Mouse (Mus musculus) spleen, adult 2 months (tissue): ENCODE results near the gene Cdh24. TPM values are rescaled to one million over a fixed set of nuclear protein-coding genes. Genes with fewer than 3 reads are reported as not detected.
A peak's percentile ranks its signal among the peaks of the same experiment; 100 is the strongest.

ENCODE experiments used
- DNase-seq, 2 experiments: peaks; one replicate each; pipeline versions ENCODE4 v3.0.0 to v3.0.0-alpha.2; 2012 to 2021; ENCODE audit warnings: low spot score in 2 of 2, low read depth in 1 of 2
- H3K27ac ChIP-seq: fragments of 200-500 bp; 2 replicates; pipeline ENCODE4 v1.5.1; 2012; ENCODE audit warnings: low read length, inconsistent platforms; ENCODE audit not compliant: insufficient read depth
- H3K27me3 ChIP-seq: fragments of 200-500 bp; 2 replicates; pipeline ENCODE4 v1.6.1; 2012; ENCODE audit warnings: mild to moderate bottlenecking, moderate library complexity, low read length, inconsistent platforms; ENCODE audit not compliant: control insufficient read depth, insufficient read depth
- H3K36me3 ChIP-seq: fragments of 200-500 bp; 2 replicates; pipeline ENCODE4 v1.6.1; 2012; ENCODE audit warnings: mild to moderate bottlenecking, low read length, inconsistent platforms; ENCODE audit not compliant: control insufficient read depth, insufficient read depth
- H3K4me1 ChIP-seq: fragments of 200-500 bp; 2 replicates; pipeline ENCODE4 v1.6.1; 2011; ENCODE audit warnings: inconsistent platforms; ENCODE audit not compliant: control insufficient read depth, insufficient read depth, insufficient read length
- H3K4me3 ChIP-seq: fragments of 200-500 bp; 2 replicates; pipeline ENCODE4 v1.5.1; 2011; ENCODE audit warnings: mild to moderate bottlenecking, inconsistent platforms; ENCODE audit not compliant: insufficient read depth, insufficient read length; ENCODE audit errors: extremely low read depth
- CTCF ChIP-seq: fragments of 200-500 bp; IDR thresholded peaks from 2 replicates; pipeline ENCODE4 v1.5.1; 2011; ENCODE audit warnings: mild to moderate bottlenecking, inconsistent platforms; ENCODE audit not compliant: insufficient read depth, insufficient read length, insufficient replicate concordance; ENCODE audit errors: extremely low read depth
- POLR2A ChIP-seq: fragments of 200-500 bp; IDR thresholded peaks from 2 replicates; pipeline ENCODE4 v1.6.1; 2011; ENCODE audit warnings: low read depth, low read length, inconsistent platforms
- WGBS: fragments of 180-500 bp; shearing (Covaris S2); methylation state at CpG from one replicate; pipeline ENCODE4 v1.1.7; 2018; 5-methylcytosine and 5-hydroxymethylcytosine counted together
- polyA plus RNA-seq: library from polyadenylated mRNA; depleted of rRNA; stranded (reverse); fragments of >200 nt; gene quantifications from 2 replicates; pipeline ENCODE4 v1.2.3, GENCODE M21; 2012

Gene Cdh24
- polyA plus RNA-seq, 1 experiment = 7.3 TPM

DNA sequence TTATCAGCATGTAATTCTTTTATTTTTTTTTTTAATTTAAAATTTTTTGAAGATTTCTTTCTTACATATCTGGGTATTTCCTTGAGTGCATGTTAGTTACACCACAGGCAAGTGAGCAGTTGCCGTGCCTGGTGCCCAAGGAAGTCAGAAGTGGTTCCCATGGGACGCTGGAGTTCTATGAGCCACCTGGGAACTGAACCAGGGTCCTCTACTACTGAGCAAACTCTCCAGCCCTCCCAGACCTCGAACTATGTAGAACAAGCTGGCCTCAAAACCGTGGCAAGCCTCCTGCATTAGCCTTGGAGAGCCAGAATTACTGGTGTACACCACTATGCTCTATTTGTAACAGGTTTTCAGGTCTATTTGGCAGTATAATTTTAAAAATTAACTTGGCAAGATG lies 38.6 kb downstream of the Cdh24 start:
- no peak overlapping the region; the same call in none of the 2 replicates for H3K4me3 ChIP-seq
- WGBS = 37% methylated on average over 4 of the region's 4 CpGs
- no peaks in the 10 kb centered on the region for H3K27me3 ChIP-seq
- H3K36me3 ChIP-seq = no peaks in the 10 kb centered on the region
- no peak for TF ChIP-seq CTCF
- no peak for TF ChIP-seq POLR2A
- H3K27ac ChIP-seq = peak overlapping the region; percentile 55; the same call in 1 of the 2 replicates
- DNase-seq = no peak
- H3K4me1 ChIP-seq = peaks cover 8% of the 10 kb centered on the region; the same call in 1 of the 2 replicates

DNA sequence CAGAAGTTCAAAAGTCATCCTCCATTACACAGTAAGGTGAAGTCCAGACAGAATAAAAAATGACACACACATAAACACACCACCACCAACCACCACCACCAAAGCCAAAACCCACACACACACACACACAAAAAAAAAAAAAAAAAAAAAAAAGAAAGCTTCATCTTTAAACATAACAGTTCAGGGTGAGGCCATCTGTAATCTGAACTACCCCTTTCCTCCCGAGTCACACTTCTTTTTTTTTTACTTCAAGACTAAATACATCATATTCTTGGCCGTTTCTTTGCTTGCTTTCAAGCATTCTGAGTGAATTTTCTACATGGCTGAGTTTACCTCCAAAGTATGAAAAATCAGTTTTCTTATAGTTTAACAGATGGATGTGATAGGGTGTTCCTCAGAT lies 39.6 kb downstream of the Cdh24 start:
- 37% methylated on average over 2 of the region's 2 CpGs for WGBS
- H3K36me3 ChIP-seq = no peaks in the 10 kb centered on the region
- H3K4me3 ChIP-seq = no peak overlapping the region
- no peak for DNase-seq
- TF ChIP-seq CTCF = no peak
- no peak for TF ChIP-seq POLR2A
- H3K4me1 ChIP-seq = peaks cover 8% of the 10 kb centered on the region; the same call in 1 of the 2 replicates
- no peaks in the 10 kb centered on the region for H3K27me3 ChIP-seq
- H3K27ac ChIP-seq = no peak overlapping the region

DNA sequence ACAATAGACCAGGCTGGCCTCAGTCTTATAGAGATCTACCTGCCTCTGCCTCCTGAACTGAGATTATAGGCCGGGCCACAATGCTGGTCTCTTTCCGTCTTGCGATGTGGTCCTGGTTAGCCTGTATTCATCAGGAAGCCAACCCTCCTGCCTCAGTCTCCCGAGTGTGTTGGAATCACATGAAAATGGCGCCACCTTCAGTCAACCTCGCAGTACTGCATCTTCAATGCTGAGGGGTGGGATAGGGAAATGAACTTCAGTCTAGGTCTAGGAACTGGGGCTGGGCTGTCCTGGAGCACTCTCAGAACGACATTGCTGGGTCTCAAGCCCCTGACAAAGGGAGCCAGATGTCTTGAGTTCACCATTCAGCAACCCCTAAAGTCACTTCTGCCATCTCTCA lies 44.1 kb downstream of the Cdh24 start:
- no peaks in the 10 kb centered on the region for H3K27me3 ChIP-seq
- DNase-seq = no peak
- no peak overlapping the region for H3K4me3 ChIP-seq
- 84% methylated on average over 7 of the region's 7 CpGs for WGBS
- no peaks in the 10 kb centered on the region for H3K4me1 ChIP-seq
- H3K36me3 ChIP-seq = peaks cover 1% of the 10 kb centered on the region; the same call in 1 of the 2 replicates
- no peak overlapping the region for H3K27ac ChIP-seq
- TF ChIP-seq POLR2A = no peak
- TF ChIP-seq CTCF = peak; percentile 63; the same call in 1 of the 2 replicates

DNA sequence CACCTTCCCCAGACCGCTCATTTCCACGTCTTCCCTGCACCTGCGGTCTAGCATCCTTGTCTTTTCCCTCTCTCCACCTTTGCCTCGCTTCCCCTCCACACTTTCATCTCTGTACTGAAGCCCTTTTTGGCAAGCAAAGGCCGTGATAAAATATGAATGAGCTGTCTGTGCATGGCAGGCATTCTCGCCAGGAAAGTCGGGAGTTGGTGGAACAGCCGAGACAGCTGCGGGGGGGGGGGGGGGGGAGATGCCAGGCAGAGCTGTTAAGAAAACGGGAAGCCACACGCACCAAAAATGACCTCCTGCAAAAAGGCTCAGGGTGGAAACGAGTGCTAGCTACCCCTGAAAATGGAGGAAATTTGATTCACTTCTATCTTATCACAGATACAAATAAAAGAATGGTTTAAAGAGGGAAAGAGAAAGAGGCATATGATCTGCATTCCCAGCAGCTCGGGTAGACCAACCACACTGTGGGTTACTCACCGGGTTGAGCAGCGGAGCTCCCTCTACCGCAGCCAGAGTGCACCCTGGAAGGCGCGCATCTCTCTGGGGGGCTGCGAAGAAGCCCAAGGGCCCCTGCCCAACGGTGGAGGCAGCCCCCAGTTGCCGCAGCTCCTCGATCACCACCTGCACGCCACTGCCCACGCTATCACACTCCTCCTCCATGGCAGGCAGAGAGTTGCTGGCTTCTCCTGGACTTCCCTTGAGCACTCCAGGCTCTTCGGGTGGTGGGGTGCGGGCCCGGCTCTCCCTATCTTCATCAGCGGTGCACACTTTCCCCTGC lies 46.3 kb downstream of the Cdh24 start:
- Histone ChIP-seq H3K4me1 (no peaks in the 10 kb centered on the region), H3K27me3 (no peaks in the 10 kb centered on the region), H3K27ac (no peak overlapping the region), H3K36me3 (peaks cover 1% of the 10 kb centered on the region; the same call in 1 of the 2 replicates), H3K4me3 (no peak overlapping the region)
- no peak for TF ChIP-seq CTCF
- no peak for TF ChIP-seq POLR2A
- 94% methylated on average over 28 of the region's 28 CpGs for WGBS
- DNase-seq = no peak

DNA sequence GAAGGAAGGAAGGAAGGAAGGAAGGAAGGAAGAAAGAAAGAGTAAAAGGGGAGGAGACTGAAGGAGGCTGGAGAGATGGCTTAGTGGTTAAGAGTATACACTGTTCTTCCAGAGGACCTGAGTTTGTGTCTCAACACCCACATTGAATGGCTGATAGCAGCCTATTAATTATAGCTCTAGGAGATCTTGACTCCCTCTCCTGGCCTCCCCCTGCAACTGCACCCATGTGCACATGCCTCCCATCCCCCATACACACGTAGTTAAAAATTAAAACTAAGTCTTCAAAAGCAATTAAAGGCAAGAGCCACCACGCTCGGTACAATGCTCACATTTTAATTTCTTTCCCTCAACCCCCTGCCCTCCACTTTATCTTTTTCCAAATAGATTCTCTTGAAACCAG lies 47.1 kb downstream of the Cdh24 start:
- DNase-seq = no peak
- Histone ChIP-seq H3K4me3 (no peak overlapping the region), H3K36me3 (peaks cover 1% of the 10 kb centered on the region; the same call in 1 of the 2 replicates), H3K4me1 (no peaks in the 10 kb centered on the region), H3K27ac (no peak overlapping the region), H3K27me3 (no peaks in the 10 kb centered on the region)
- no peak for TF ChIP-seq POLR2A
- no peak for TF ChIP-seq CTCF
- 93% methylated on average over 3 of the region's 3 CpGs for WGBS

DNA sequence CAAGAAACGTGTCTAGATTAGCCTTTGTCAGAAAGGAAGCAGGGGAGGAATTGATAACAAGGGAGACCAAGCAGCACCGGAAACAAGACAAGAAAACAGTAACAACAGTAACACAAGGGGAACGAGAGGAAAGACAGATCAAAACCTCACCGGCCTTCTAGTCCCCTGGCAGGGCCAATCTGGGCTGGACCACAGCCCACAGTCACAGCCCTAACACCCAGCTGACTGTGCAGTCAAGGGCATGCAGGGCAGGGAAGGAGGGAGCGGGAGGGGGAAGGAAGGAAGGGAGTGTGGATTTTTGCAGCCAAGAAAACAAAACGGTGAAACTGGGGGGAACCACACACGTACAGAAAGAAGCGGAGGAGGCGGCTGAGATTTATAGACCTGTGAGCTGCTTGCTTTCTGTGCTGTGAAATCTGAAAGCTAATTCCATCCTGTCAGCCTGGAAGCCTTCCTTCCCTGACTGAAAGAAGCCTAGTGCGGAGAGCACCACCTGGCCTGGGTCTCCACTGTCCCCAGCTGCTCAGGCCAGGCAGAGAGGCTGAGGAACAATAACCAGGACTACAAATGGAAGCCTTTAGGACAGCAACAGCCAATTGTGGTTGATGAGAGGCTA lies 48.7 kb downstream of the Cdh24 start:
- no peak overlapping the region for H3K4me3 ChIP-seq
- no peaks in the 10 kb centered on the region for H3K4me1 ChIP-seq
- no peak overlapping the region; the same call in 1 of the 2 replicates for H3K27ac ChIP-seq
- H3K36me3 ChIP-seq = peaks cover 1% of the 10 kb centered on the region; the same call in 1 of the 2 replicates
- DNase-seq = no peak
- TF ChIP-seq POLR2A (no peak), CTCF (no peak)
- no peaks in the 10 kb centered on the region for H3K27me3 ChIP-seq
- WGBS = 51% methylated on average over 10 of the region's 10 CpGs

DNA sequence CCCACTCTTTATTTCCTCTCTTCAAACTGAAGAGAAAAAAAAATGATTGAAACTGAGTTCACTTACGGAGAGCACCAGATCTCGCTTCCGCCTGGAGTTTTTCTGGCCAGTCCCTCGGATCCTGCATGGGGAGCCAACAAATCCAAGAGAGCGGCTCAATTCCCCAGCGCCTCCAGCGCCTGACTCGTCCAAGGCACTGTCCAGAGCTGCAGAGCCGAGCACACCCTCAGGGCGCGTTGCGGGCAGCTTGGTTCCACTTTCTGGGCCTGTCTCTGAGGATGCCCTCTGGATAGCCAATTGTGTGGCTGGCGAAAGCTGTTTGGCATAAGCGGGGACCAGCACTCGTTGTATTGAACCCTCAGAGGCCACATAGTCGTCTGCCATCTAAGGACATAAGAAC lies 50.1 kb downstream of the Cdh24 start:
- no peak for DNase-seq
- Histone ChIP-seq H3K36me3 (peaks cover 1% of the 10 kb centered on the region; the same call in 1 of the 2 replicates), H3K27ac (no peak overlapping the region), H3K4me3 (no peak overlapping the region), H3K27me3 (no peaks in the 10 kb centered on the region), H3K4me1 (no peaks in the 10 kb centered on the region)
- 96% methylated on average over 16 of the region's 16 CpGs for WGBS
- TF ChIP-seq POLR2A (no peak), CTCF (no peak)
